Mouse (Mus musculus) cerebellum, adult 8-10 months (tissue): Measurements from ENCODE around the gene Bpifb2.
A peak's percentile ranks its signal among the peaks of the same experiment; 100 is the strongest.
"Not testable (repeated sequence)": the region's sequence is repeated elsewhere in the genome, so short reads cannot be mapped to it uniquely, and the experiment has no call there.

Experiments used
- DNase-seq: peaks from one replicate; pipeline ENCODE4 v3.0.0; 2022

The Bpifb2 gene

DNA sequence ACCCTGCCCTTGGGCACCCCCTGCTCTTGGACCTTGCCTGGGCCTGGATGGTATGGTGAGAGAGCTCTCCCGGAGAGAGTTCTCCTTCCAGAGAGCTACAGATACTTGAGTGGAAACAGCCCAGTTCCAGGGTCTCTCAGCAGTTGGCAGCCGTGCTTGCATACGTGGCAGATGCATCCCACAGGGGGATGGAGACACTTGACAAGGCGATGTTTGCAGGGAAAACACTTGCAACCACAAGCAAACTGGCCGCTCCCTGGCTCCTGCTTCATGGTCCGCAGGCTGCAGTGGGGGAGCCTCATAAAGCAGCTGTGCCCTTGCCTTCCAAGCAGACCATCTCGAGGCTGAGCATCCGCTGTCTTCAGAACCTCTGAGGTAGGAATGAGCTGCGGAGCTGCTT is at the start of gene Bpifb2:
Bpifb2 (plus strand) TSS at position 301 of the 400 bp plus-strand sequence.
- no peak for DNase-seq

DNA sequence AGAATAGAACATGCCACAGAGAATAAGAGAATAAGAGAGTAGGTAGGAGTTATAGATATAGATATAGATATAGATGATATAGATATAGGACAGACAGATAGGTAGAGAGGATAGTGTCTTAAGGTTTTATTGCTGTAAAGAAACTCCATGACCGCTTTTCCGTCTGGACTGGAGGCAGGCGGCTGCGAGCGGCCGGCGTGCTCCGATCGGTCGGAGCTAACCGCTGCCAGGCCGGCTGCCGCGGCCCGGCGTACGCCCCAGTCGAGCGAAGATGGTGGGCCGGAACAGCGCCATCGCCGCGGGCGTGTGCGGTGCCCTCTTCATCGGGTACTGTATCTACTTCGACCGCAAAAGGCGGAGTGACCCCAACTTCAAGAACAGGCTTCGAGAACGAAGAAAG is 48.9 kb upstream of the Bpifb2 start:
- DNase-seq, result not testable (repeated sequence)

DNA sequence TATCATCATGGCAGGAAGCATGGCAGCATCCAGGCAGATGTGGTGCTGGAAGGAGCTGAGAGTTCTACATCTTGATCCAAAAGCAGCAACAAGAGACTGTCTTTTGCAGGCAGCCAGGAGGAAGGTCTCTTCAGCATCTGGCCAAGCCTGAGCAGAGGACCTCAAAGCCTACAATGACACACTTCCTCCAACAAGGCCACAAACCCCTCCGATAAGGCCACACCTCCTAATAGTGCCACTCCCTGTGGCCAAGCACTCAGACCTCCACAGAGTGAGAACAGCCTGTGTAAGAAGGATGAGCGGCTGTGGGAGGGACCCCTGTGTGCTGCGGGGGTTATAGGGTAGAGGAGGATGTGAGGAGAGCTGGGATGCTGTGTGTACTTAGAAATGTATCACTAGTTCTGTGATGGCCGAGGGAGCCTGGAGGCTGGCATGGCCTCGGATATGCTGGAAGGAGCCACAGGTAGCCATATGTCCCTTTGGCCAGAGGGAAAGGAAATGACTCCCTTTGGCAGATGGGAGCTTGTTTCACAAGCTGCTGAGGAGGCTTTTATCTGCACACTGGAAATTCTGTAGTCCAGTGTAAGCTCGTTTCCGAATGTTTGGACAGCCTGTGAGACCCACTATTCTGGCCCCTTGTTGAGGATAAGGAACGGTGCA is 47.5 kb upstream of the Bpifb2 start:
- peak; percentile 77 for DNase-seq

DNA sequence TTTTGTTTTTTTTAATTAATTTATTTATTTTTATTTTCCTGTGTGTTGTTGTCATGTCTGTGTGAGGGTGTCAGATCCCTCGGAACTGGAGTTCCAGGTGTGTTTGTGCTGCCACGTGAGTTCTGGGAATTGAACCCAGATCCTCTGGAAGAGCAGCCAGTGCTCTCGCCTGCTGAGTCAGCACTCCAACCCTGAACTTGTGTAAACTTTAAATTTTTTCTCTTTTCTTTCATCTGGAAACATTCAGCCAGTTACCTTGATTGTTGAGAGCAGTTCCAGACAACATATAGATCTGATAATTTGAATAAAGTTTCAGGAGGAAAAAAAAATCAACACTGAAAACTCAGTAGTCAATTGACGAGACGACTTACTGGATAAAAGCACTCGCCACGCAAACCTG is 46.1 kb upstream of the Bpifb2 start:
- DNase-seq, result no peak

DNA sequence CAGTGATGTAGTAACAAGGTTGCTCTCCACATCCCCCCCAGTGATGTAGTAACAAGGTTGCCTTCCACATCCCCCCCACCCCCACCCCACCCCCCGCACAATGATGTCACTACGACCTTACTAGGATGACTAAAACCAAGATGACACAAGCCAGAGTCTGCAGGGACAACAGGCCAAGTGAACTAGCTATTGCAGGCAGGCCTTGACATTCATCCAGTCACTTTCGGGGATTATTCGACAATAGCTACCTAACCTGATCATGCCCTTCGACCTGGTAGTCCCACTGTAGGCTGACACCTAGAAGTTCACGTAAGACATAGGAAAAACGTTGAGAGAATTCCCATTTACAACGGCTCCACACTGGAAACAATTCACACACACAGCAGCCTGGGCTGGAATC is 41.6 kb upstream of the Bpifb2 start:
- DNase-seq, result no peak

DNA sequence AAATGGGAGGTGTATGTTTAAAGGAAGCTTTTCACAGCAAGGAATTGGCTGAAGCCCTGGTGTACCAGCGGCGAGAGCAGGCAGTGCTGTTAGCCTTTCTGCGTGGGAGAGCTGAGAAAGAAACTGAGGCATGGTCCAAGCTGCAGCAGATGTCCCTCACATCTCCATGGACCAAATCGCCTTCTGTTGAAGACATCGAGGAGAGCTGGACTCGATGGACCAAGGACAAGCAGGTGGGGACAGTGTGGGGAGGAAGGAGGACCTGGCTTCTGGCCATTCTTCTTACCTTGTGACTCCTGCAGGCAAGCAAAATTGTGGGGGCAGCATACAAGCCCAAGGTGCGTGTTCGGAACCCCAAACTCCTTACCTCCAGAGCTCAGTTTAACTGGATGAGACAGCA is 32.0 kb upstream of the Bpifb2 start:
- DNase-seq, result no peak

DNA sequence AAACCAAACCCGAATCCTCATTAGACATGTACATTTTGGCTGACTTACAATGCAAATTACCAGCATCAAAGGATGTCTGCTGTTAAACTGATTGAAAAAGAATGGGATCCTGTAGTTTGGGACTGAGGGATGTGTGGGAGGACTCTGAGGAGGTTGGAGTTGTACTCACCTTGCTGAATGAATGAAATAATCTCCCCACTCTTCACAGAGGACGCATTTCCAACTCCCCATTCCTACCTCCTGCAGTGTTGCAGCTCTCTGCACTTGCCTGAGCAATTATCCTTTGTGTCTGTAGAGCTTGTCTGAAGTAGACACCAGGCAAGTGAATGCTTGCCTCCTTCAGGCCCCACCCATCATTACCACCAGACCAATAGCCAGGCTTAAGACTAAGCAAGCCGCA is 26.5 kb upstream of the Bpifb2 start:
- no peak for DNase-seq

DNA sequence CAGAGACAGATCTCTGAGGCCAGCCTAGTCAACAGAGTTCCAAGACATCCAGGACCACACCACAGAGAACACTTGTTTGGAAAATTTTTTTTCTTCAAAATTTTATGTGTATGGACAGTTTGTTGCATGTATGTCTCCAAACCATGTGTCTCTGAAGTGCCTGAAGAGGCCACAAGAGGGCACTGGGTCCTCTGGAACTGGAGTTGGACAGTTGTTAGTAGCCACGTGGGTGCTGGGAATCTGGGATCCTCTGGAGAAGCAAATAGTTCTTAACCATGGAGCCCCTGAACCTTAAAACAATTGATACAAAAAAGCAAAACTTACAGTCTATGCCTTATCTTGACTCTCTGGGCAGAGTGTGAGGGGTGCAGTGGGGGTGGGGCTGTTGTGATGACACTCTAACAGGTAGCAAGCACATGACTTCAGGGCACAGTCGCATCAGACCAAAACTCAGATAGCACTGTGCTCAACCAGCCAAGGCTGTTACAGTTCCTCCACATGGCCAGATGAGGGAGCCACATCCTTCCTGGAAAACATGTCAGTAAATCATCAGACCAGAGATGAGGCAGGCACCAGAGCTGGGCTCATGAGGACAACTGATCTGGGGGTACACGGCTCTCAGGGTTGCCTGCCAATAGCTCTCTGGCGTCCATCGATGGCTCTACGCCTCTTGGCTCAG is 24.4 kb upstream of the Bpifb2 start:
- no peak for DNase-seq

DNA sequence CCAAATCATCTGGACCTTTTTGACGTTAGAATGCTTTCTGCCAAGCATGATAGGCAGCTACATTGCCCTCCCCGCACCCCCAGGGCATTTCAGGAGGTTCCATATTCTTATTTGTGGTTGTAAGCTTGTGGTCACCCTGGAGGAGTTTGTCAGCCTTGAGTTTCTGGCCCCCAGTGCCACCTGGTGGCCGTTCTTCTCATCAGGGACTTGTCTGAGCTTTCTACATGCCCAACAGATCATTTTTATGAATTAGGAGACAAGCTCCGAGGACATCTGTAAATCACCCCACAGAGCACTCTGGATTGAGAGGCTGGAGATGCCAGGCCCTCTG is 23.9 kb upstream of the Bpifb2 start:
- peak; percentile 81 for DNase-seq

DNA sequence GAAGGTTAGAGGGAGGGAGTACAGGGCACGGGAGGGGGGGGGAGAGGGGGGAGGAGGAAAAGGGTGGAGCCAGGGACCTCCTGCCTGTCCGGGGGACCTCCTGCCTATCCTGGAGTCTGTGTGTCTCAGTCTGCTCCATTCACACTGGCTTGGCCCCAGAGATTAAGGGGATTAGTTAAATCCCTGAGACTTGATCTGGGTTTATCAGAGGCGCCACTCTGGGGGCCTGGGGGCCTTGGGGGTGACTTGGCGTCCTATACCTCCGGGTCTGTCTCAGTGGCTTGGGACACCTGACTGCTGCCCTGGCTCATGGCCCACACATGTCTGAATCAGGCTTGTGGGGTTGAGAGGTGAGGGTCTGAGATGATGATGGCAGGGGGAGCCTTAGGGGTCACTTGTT is 21.3 kb upstream of the Bpifb2 start:
- no peak for DNase-seq

DNA sequence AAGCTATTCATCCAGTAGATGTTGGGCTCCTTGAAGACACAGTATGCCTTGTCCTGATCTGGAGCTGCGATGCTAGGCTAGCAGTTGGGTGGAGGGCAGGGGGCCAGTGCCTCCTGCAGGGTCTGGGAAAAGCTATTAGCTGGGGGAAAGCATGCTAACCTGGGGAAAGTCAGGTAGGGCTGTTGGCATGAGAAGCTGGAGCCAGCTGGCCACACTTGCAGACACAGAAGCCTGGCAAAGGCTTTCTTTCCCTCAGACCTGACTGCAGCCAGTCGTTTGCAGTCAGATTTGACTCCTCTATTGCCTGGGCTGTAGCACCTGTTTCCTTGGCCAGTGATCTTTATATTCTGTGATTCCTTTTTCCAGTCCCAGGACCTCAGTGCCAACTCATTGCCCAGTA is 15.3 kb upstream of the Bpifb2 start:
- DNase-seq, result peak; percentile 75

DNA sequence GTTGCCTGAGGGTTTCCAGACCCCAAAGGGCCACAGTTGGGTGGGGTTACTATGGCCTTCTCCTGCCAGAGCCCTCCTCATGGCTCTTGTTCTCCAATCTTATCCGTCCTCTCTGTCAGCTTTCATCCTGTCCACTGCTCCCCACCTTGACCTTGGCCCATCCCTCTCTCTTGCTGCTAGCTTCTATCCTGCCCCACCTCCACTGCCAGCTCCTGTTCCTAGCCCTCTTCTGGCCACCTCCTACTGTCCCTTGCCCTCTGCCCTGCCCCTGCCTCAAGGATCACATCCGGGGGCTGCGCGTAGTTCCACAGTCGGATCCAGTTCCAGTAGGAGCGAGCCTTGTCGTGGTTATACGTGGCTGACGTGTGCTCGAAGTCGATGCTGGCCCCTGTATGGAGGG is 14.5 kb upstream of the Bpifb2 start:
- no peak for DNase-seq

DNA sequence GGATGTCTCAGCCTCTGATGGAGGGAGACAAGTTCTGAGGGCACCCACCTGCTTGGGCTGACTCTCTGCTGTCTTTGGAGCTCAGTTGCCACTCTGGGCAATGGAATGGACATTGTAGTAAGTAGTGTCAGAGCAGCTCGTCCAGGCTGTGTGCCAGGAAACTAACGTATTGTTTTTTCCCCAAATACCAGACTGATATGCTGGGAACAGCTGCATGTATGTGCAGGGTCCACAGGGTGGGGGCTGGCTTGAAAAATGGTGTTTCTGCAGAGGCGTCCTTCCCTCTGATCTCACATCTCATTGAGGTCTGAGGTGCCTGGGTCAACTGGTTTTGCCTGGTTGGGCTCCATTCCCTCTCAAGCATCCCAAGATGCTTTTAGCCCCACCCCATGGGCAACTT is 14.1 kb upstream of the Bpifb2 start:
- DNase-seq, result no peak

DNA sequence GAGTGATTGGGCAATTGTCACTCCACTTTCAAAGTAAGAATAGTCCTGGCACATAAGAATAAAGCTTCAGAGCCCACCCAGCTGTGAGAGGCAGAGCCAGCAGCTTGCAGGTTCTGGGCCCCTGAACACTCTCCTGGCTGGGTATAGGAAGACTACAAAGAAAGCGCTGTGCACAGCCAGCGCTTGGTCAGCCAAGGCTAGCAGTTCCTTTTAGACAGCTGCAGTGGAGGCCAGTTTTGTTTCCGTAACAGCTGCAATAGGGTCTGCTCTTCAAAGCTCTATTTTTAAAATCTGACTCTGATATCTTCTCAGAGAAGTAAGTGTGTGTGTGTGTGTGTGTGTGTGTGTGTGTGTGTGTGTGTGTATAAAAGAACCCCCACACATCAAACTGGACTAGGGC is 12.9 kb upstream of the Bpifb2 start:
- DNase-seq, result no peak

DNA sequence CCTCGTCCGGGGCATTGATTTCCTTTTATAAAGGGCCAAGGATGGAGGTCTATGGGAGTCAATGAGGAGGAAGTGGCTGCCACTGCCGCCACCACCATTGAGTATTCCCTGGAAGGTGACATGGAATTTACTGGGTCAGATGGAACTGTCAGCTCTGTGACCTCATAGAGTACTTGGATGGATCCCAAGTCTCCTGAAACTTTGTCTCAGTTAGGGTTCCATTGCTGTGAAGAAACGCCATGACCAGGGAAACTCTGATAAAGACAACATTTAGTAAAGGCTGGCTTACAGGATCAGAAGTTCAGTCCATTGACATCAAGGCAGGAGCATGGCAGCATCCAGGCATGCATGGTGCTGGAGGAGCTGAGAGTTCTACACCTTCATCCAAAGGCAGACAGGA is 3.9 kb upstream of the Bpifb2 start, which contains the start of gene Sun5:
Sun5 (minus strand) TSS at position 101 of the 400 bp plus-strand sequence.
- DNase-seq, result no peak

DNA sequence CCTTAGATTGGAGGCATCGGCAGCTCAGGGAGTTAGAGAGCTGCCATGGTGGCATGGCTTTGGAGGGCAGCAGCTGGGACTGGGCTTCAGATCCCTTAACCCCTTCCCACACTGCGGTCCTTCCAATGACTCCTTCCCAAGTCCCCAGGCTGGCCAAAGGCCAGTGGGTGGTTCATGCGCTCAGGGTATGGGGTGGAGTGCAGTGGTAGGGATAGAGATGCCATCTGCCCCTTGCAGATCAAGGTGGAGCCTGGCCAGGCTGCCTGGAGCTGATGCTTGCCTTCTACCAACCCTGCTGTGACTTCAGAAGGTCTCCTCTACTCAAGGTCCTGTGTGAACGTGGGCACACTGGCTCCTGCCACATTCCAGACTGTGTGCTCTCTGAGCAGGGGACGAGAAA is 24.3 kb downstream of the Bpifb2 start:
- DNase-seq, result peak; percentile 36

DNA sequence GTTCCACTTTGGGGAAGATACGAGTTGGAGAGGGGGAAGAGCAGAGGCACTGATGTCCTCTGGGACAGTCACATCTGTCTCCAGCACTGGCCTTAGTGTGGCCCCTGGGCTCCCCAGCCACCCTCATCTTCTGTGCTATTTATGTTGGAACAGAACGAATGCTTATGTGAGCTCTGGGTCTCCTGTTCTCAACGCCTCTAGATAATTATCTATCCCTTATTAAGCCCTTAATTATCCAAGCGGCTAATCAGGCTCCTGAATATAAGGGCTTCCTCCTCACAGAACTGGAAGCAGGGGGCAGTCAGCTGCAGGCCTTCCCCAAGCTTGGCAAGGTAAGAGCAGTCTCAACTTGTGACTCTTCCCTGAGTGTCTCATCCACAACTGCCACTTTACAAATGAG is 25.2 kb downstream of the Bpifb2 start, which contains the start of gene Bpifb6:
Bpifb6 (plus strand) TSS at position 301 of the 400 bp plus-strand sequence.
- no peak for DNase-seq

DNA sequence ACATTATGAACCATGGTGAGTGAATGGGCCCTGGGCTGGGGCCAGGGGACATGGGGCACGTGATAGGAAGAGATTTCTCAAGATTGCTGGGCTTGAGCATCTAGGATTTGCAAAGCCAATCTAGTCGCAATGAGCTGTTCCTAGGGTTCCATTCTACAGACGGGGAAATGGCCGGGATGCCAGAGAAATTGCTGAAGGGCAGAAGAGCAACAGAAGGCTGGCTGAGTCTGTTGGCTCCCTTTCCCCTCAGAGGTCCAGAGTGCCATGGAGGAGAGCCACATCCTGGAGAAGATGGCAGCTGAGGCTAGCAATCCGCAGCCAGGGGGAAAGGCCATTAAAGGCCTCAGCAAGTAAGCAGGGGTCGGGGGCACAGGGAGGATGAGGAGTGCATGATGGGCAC is 27.9 kb downstream of the Bpifb2 start:
- peak; percentile 68 for DNase-seq

DNA sequence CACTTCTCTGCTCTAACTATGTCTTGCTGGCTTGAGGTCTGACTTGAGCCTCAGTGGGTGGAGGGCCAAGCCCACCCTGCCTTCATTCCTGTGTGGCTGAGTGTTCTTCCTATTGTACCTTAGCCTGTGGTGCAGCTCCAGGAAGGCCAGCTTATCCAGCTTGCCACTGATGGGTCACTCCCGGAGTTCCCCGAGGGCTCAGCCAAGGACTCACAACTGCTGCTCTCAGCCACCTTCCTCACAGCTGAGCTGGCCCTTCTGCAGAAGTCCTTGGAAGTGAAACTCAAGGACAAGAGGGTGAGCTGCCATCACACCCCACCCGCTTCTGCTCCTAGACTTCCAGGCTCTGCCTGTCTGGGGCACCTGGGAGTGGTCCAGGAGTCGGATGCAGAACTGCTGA is 31.8 kb downstream of the Bpifb2 start:
- no peak for DNase-seq

DNA sequence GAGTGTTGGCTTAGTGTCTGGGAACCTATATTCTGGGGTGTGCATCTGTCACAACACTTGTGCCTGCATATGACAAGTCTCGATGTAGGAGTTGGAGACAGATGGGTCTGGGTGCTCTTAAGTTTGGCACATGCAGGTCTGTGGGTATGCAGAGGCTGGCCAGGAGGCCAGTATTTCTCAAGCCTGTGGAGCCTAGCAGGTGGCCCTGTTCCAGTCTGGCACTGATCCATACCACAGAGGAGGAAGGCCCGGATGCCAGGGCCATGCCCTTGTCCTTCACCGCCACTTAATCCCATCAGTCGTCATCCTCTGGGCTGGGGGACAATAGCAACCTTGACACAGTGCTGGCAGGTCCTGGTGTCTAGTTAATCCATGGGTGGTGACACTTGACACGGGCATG is 39.3 kb downstream of the Bpifb2 start:
- no peak for DNase-seq

DNA sequence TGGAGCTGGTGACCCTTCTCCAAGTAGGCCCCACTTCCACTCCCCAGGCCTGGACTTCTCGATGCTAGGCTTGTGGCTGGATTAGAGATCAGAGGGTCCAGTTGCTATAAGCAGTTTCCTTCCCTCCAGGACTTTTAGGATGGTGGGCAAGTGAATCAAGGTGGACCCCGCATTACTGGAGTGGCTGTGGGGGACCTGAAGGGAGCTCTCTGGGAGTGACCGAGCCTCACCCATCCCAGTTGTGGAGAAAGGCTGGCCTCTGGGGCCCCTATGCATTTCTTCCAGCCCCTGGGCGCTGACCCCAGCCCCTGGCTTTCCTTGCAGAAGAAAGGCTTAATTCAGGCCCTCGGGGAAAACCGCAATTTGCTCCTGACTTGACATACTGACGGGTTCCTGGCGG is 43.1 kb downstream of the Bpifb2 start, which contains the start of gene Bpifb3:
Bpifb3 (plus strand) TSS at position 301 of the 400 bp plus-strand sequence.
- DNase-seq, result no peak

DNA sequence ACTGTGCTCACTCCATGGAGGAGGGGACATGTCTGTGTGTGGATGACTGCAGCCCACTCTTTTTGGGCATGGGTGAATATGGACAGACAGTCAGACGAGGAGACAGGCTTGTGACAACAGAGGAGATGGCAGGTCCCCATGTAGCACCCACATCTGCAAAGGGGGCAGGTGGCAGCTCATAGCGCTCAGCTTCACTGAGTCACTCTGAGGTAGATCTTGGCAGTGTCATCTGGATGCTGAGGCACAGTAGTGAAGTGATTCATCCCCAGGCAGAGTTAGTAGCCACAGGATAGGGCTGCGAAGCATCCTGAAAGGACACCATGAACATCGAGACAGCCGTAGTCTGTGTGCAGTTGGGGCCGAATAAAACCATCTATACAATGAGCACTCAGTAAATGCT is 46.4 kb downstream of the Bpifb2 start:
- no peak for DNase-seq

DNA sequence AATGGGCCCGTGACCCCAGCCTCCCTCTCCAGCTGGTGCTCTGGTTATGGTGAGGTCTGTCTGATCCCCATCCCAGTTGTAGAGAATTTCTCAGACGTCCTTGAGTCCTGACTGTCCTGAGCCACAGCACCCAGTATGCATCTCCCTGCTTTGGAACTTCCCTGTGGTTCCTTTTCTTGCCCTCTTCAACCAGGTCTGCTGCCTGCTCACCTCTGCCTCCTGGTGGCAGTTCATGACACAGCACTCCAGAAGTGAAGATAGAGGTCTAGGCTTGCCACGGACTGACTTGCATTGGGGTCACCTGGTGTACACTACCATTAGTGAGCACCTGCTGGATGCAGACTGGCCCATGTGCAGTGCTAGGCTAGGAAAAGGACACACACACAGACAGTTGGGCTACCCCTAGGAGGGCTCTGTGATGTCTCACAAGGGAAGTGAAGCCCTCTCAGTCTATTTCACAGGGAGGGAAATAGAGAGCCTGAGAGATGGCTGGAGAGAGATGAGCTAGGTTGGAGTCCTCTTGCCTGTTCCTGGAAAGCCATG is 55.1 kb downstream of the Bpifb2 start:
- DNase-seq, result peak; percentile 61

DNA sequence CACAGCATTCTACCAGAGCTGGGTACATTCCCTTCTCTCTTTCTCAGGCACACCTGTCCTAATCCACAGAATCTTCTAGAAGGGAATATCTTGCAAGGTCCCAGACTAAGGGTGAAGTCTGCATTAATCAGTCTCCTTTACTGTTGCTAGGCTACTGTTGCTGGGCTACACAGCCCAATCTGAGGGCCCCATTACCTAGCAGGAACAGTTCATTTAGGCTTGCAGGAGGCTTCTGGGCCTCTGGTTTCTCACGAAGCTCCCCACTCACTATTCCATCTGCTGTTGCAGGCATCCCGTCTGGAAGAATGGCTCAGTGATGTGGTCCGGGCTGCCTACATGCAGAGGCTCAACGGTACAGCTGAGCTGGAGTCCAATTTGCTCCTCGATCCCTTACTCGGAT is 56.3 kb downstream of the Bpifb2 start:
- no peak for DNase-seq

DNA sequence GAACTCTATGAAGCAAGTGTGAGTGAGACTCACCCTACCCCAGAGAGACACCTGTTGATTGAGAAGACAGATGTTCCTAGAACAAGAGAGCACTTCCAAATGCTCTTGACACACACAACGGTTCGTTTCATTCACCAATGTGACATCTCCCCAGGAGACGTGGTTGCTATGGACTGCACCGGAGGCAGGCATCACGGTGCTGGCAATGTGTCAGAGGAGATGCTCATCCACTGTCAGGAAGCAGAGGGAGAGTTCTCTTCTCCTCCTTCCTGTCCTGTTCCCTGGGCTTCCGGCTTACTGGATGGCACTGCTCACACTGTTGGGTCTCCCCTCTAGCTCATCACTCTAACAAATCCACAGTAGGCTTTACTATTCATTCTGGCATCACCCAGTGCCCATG is 58.5 kb downstream of the Bpifb2 start:
- no peak for DNase-seq
